Mouse (Mus musculus): ENCODE measurements around the gene Zbtb4.
A peak's percentile ranks its signal among the peaks of the same experiment; 100 is the strongest.
"Not testable (repeated sequence)": the region's sequence is repeated elsewhere in the genome, so short reads cannot be mapped to it uniquely, and the experiment has no call there.

The Zbtb4 gene

DNA sequence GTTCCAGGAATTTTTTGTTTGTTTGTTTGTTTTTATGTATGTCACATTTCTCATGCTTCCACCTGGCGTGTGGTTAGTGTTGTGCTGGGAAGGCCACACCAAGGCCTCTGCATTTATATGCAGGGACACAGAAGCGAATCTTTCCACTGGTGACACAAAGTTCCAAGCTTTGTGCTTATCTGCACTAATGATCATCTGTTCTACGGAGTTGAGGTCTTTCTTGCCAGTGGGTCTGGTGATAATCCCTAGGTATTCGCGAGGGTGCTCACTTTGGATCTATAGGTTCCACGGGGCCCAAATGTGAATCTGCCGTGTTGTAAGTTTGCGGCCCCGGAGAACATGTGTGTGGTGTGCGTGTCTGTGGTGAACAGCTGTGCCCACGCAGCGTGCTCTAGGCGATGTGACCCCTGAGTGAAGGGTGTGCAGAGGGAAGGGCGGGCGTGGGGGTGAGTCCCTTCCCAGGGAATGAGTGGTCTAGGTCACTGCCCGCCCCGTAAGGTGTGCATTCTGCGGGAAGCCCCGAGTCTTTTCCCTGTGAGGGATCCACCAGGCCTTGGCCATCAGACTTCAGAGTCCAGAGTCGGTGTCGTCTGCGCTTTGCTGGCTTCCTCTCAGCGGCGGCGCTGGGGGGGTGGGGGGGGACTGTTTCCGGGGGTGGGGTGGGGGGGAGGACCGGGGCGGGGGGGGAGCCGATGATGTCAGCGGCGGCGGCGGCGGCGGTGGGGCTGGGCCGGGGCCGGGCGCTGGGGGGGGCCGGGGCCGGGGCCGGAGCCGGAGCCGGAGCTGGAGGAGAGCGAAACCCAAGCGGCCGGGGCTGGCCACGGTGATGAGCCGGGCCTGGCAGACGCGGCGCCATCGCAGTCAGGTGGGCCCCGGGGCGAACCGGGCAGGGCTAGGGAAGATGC lies at the start of gene Zbtb4:
TSS of gene Zbtb4 (plus strand) at position 692 of the 905 bp plus-strand sequence.
- peak; percentile 97 for DNase-seq

DNA sequence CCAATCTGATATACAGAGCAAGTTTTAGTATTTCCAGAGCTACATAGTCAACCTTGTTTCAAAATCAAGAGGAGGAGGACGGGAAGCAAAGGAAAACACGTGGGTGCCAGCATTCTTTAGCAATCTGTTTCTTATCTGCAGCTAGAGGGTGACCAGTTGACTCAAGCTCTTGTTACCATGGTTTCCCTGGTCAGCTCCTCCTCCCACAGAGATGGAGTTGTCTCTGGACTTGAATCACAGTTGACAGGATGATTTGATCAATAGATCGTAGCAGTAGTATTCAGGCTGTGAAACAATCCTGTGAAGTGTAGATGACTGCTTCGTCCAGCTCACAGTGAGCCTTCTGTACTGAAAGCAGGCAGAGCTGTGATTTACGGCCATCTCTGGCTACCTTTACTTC lies 49.8 kb upstream of the Zbtb4 start:
- DNase-seq: peak; percentile 90

- no peak for DNase-seq
These were observed 48.8 kb upstream of the Zbtb4 start for GRCm38 (mm10) chr11:69716953-69717352.

DNA sequence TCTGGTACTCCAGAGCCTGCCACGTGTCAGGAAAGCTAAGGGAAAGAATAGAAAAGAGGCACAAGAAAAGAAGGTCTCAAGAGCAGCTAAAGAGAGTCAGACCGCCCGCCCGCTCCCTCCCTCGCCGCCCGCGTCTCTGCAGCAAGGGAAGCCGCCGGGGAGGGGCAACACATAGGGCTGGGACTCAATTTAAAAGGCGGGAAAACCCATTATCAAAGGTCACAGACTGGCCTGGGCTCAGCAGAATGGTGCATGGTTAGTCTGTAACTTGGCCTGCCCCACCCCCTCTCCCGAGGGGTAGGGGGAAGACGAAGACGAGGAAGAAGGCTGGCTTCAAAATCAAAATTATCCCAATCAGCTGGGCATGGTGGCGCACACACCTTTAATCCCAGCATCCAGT lies 47.1 kb upstream of the Zbtb4 start:
- DNase-seq: no peak

DNA sequence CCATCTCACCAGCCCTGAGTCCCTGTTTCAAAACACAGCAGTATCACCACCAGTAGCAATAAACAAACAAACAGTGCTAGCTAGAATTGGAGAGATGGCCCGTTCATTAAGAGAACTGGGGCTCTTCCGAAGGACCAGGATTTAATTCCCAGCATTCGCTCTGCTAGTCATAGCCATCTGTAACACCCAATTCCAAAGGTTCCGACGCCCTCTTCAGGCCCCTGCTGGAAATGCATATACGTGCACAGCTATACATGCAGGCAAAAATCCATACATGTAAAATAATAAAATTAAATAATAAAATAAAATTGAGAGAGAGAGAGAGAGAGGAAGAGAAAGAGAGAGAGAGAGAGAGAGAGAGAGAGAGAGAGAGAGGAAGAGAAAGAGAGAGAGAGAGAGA lies 46.3 kb upstream of the Zbtb4 start:
- DNase-seq: no peak

DNA sequence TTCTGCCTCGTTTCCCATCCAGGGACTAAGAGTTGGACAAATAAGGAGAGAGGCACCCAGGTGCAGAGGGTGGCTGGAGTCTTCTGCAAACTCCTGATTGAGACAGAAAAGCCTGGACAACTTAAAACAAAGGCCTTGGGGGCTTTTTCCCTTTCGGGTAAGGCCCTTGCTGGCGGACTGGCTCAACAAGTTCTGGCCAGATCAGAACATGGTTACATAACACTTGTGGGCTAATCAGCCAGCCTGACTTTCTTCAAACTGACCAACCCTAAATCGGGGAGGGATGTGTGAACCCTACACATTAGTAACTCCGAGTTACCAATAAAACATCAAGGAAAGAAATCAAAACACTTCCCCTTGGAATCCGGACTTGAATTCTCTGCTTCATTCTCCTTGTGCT lies 44.9 kb upstream of the Zbtb4 start:
- DNase-seq: no peak

DNA sequence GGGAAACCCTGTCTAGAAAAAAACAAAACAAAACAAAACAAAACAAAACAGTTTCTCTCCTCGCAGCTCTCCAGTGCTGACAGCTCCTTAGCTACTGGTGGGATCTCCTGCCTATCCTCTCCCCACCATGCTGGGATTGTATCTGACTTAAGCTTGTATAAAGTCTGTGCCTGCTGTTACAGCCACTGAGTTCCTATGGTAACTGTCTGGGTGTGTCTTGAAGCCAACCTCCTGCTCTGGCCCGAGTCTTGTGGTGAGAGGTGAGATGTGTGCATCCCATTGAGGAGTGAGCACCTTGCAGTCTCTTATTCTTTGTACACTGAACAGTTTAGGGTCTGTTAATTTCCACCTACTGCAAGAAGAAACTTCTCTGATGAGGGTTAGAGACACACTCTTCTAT lies 42.6 kb upstream of the Zbtb4 start:
- DNase-seq: no peak

- no peak for DNase-seq
These were observed 39.8 kb upstream of the Zbtb4 start for GRCm38 (mm10) chr11:69725951-69726350.

DNA sequence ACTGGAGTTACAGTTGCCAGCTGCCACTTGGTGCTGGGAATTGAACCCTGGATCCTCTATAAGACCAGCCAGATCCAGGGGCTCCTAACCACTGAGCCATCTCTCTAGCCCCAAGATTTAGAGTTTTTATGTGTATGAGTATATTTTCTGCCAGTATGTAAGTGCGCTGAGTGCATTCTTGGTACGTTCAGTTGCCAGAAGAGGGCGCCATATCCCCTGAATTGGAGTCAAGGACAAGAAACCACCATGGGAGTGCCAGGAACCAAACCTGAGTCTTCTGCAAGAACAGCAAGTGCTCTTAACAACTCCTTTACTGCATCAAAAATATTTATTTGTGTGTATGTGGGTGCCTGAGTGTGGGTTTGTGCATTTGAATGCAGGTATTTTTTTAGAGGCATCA lies 36.6 kb upstream of the Zbtb4 start:
- peak; percentile 93 for DNase-seq

DNA sequence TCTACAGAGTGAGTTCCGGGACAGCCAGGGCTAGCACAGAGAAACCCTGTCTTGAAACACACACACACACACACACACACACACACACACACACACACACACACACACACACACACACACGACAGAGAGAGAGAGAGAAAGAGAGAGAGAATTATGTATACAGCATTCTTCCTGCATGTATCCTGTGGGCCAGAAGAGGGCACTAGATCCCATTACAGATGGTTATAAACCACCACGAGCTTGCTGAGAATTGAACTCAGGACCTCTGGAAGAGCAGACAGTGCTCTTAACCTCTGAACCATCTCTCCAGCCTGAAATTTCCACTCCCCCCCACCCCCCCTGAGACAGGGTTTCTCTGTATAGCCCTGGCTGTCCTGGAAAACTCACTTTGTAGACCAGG lies 34.3 kb upstream of the Zbtb4 start:
- DNase-seq: not testable (repeated sequence)

- no peak for DNase-seq
These were observed 14.1 kb upstream of the Zbtb4 start for GRCm38 (mm10) chr11:69751635-69752034.

DNA sequence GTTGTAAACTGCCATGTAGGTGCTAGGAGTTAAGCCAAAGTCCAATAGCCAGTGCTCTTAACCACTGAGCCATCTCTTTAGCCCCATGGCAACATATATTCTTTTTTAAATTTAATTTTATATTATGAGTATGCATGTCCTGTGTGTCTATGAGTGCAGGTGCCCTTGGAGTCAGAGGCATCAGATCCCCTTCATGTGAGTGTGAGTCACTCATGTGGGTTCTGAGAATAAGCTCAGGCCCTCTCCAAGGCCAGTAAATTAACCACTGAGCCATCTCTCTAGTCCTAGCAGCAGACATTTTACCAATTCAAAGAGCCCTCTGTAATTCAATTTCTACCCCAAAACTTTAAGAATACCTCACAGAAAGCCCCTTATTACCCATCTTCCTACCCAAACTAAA lies 13.0 kb upstream of the Zbtb4 start:
- DNase-seq: no peak

DNA sequence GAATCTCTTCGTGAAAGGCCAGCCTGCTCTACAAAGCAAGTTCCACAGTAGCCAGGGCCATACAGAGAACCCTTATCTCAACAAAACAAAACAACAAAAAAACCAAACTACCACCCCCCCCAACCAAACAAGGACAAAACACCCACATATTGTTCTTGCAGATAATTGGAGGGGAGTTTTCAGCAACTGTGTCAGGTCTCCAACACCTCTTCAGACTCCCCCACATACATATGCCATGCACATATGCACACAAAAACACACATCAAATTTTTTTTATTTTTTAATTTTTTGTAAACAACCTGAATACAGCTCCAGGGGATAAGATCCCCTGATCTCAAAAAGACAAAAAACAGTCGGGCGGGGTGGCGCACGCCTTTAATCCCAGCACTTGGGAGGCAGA lies 11.5 kb upstream of the Zbtb4 start:
- no peak for DNase-seq

GRCm38 (mm10) chr11:69754701-69755100 lies 11.0 kb upstream of the Zbtb4 start:
- DNase-seq: no peak

- DNase-seq: peak; percentile 76
These were observed 8.2 kb upstream of the Zbtb4 start for GRCm38 (mm10) chr11:69757303-69758089.

- peak; percentile 100 for DNase-seq
These were observed 7.6 kb upstream of the Zbtb4 start for GRCm38 (mm10) chr11:69758090-69758456.

DNA sequence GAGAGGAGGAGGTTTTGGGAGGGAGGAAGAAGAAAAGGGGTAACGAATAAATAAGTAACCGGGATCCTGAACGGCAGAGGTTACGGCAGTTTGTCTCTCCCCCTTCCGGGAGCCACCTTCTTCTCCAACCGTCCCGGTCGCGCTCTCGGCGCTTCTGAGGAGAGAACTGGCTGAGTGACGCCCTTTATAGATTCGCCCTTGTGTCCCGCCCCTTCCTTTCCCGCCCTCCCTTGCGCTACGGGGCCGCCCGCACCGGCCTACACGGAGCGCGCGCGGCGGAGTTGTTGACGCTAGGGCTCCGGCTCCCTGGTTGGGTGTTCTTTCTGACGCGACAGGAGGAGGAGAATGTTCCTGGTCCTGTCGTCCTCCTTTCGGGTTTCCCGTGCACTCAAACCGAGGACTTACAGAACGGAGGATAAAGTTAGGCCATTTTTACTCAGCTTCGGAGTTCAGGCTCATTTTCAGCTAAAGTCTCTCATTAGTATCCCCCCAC lies 7.2 kb upstream of the Zbtb4 start, which contains the start of gene Polr2a:
TSS of gene Polr2a (minus strand) at position 160 of the 493 bp plus-strand sequence.
- peak; percentile 100 for DNase-seq

GRCm38 (mm10) chr11:69758971-69759721 lies 6.6 kb upstream of the Zbtb4 start:
- peak; percentile 99 for DNase-seq

DNA sequence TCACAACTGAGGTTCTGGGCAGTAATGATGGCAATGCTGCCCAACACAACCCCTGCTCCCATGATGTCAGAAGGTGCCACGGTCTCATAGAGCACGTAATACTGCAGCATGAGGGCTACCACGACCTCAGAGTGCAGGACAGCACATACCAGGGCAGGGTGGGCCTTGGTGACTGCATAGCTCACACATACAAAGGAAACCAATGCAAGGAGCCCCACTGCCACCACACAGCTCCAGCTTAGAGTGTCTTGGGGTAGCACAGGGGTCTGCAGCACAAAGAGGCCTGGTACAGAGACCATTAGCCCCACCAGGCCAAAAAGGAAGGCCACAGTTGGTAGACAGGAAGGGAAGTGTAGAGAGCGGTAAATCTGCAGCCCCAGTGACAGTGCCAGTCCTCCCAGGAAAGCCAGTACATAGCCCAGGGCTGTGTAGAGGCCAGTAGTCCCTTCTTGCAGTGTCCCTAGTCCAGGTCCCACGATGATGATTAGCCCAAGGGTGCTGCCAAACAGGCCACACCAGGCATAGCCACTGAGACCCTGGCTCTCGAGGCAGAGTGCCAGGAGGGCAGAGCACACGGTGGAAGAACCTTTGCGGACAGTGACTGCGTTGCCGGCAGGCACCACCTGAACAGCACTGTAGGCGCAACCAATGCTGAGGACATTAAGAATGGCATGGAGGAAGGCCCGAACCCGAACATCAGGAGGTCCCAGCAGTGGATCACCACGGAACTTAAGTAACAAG lies 5.4 kb upstream of the Zbtb4 start:
- DNase-seq: peak; percentile 96

DNA sequence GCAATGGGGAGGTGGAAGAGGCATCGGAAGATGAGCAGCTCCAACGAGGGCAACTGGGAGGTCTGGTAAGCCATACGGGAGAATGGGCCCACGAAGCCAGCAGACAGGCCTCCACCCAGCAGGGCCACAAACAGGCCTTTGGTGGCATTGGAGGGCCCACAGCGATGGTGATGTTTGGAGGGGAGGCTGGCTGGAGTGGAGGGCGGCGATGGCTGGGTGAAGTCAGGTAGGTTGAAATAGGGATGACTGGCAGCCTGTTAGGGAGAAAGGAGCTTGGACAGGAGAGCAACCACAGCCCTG lies 4.9 kb upstream of the Zbtb4 start:
- DNase-seq: peak; percentile 94

DNA sequence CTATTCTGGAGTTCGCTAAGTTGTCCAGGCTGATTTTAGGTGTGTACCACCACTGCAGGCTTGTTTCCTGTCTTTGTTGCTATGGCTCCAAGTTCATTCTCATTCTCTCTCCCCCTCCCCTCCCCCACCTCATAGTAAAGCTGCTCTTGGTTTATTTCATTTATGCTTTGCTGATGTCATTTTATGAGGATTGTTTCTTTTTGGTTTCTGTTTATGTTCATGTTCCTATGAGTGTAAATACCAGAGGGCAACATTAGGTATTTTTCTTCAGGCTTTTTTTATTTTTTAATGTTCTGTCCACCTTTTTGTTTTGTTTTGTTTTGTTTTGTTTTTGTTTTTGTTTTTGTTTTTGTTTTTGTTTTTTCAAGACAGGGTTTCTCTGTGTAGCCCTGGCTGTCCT lies 3.8 kb upstream of the Zbtb4 start, which contains the start of gene Slc35g3:
TSS of gene Slc35g3 (minus strand) at position 101 of the 400 bp plus-strand sequence.
- DNase-seq: no peak

- no peak for DNase-seq
These were observed 2.2 kb upstream of the Zbtb4 start for GRCm38 (mm10) chr11:69763551-69763950.
